Mouse (Mus musculus): ENCODE measurements around the gene Pde4b. TPM values are rescaled to one million over a fixed set of nuclear protein-coding genes. Genes with fewer than 3 reads are reported as not detected.
A peak's percentile ranks its signal among the peaks of the same experiment; 100 is the strongest.
"Not testable (repeated sequence)": the region's sequence is repeated elsewhere in the genome, so short reads cannot be mapped to it uniquely, and the experiment has no call there.

The Pde4b gene
- polyA plus RNA-seq, 1 experiment from 2014 or later: 12.1 TPM

GRCm38 (mm10) chr4:102492911-102493310, 405.6 kb downstream of the Pde4b start:
- Histone ChIP-seq H3K9ac (no peak overlapping the region), H3K4me2 (no peak overlapping the region), H3K9me3 (no peaks in the 10 kb centered on the region), H3K27ac (no peak overlapping the region), H3K36me3 (no peaks in the 10 kb centered on the region), H3K4me1 (no peaks in the 10 kb centered on the region), H3K4me3 (replicated peaks) (no peak overlapping the region), H3K27me3 (replicated peaks) (no peaks in the 10 kb centered on the region)
- WGBS: 91% methylated on average over 5 of the region's 5 CpGs
- ATAC-seq (ENCODE audit: insufficient read depth, low FRiP score, low read depth): no peak

GRCm38 (mm10) chr4:102493342-102494128, 406.2 kb downstream of the Pde4b start:
- Histone ChIP-seq H3K27me3 (replicated peaks) (no peaks in the 10 kb centered on the region), H3K4me1 (no peaks in the 10 kb centered on the region), H3K27ac (no peak overlapping the region), H3K9me3 (no peaks in the 10 kb centered on the region), H3K4me3 (replicated peaks) (no peak overlapping the region), H3K36me3 (no peaks in the 10 kb centered on the region), H3K9ac (no peak overlapping the region), H3K4me2 (no peak overlapping the region)
- ATAC-seq (ENCODE audit: insufficient read depth, low FRiP score, low read depth): no peak
- WGBS: 44% methylated on average over 4 of the region's 4 CpGs

- H3K9me3 ChIP-seq; H3K4me3 ChIP-seq (replicated peaks); H3K27me3 ChIP-seq (replicated peaks); H3K4me2 ChIP-seq; H3K36me3 ChIP-seq; H3K4me1 ChIP-seq; H3K27ac ChIP-seq; H3K9ac ChIP-seq: not testable (repeated sequence)
- 93% methylated on average over 10 of the region's 10 CpGs for WGBS
- ATAC-seq (ENCODE audit: insufficient read depth, low FRiP score, low read depth): peak; percentile 57; the same call in 1 of the 2 replicates
Measured at GRCm38 (mm10) chr4:102494203-102494602, 406.9 kb downstream of the Pde4b start.

GRCm38 (mm10) chr4:102495001-102495400, 407.7 kb downstream of the Pde4b start:
- no peaks in the 10 kb centered on the region for H3K36me3 ChIP-seq
- H3K27ac ChIP-seq: no peak overlapping the region
- no peak overlapping the region for H3K4me3 ChIP-seq (replicated peaks)
- no peaks in the 10 kb centered on the region for H3K27me3 ChIP-seq (replicated peaks)
- H3K4me2 ChIP-seq: no peak overlapping the region
- H3K9ac ChIP-seq: no peak overlapping the region
- no peaks in the 10 kb centered on the region for H3K9me3 ChIP-seq
- ATAC-seq (ENCODE audit: insufficient read depth, low FRiP score, low read depth): no peak
- WGBS: 57% methylated on average over 5 of the region's 5 CpGs
- no peaks in the 10 kb centered on the region for H3K4me1 ChIP-seq

- Histone ChIP-seq H3K27me3 (replicated peaks) (no peaks in the 10 kb centered on the region), H3K36me3 (no peaks in the 10 kb centered on the region), H3K4me3 (replicated peaks) (no peak overlapping the region), H3K4me2 (no peak overlapping the region), H3K27ac (no peak overlapping the region), H3K4me1 (no peaks in the 10 kb centered on the region), H3K9me3 (no peaks in the 10 kb centered on the region), H3K9ac (no peak overlapping the region)
- no peak for ATAC-seq (ENCODE audit: insufficient read depth, low FRiP score, low read depth)
- WGBS: 60% methylated on average over 5 of the region's 5 CpGs
Measured at GRCm38 (mm10) chr4:102495474-102495873, 408.1 kb downstream of the Pde4b start.

GRCm38 (mm10) chr4:102496269-102497177, 409.2 kb downstream of the Pde4b start:
- Histone ChIP-seq H3K4me3 (replicated peaks) (no peak overlapping the region), H3K27me3 (replicated peaks) (no peaks in the 10 kb centered on the region), H3K27ac (no peak overlapping the region), H3K9ac (no peak overlapping the region), H3K4me1 (no peaks in the 10 kb centered on the region), H3K36me3 (no peaks in the 10 kb centered on the region), H3K9me3 (no peaks in the 10 kb centered on the region), H3K4me2 (no peak overlapping the region)
- 83% methylated on average over 20 of the region's 20 CpGs for WGBS
- no peak for ATAC-seq (ENCODE audit: insufficient read depth, low FRiP score, low read depth)

- WGBS: 84% methylated on average over 3 of the region's 3 CpGs
- Histone ChIP-seq H3K4me3 (replicated peaks) (no peak overlapping the region), H3K9me3 (no peaks in the 10 kb centered on the region), H3K9ac (no peak overlapping the region), H3K4me2 (no peak overlapping the region), H3K36me3 (no peaks in the 10 kb centered on the region), H3K27ac (no peak overlapping the region), H3K27me3 (replicated peaks) (no peaks in the 10 kb centered on the region), H3K4me1 (no peaks in the 10 kb centered on the region)
- no peak for ATAC-seq (ENCODE audit: insufficient read depth, low FRiP score, low read depth)
Measured at GRCm38 (mm10) chr4:102497221-102497620, 409.9 kb downstream of the Pde4b start.

- Histone ChIP-seq H3K9ac (no peak overlapping the region), H3K4me3 (replicated peaks) (no peak overlapping the region), H3K4me2 (no peak overlapping the region), H3K27ac (no peak overlapping the region), H3K36me3 (no peaks in the 10 kb centered on the region), H3K27me3 (replicated peaks) (no peaks in the 10 kb centered on the region), H3K9me3 (no peaks in the 10 kb centered on the region), H3K4me1 (no peaks in the 10 kb centered on the region)
- no peak for ATAC-seq (ENCODE audit: insufficient read depth, low FRiP score, low read depth)
- WGBS: 64% methylated on average over 4 of the region's 4 CpGs
Measured at GRCm38 (mm10) chr4:102498169-102498919, 411.0 kb downstream of the Pde4b start.

GRCm38 (mm10) chr4:102498920-102499316, 411.6 kb downstream of the Pde4b start:
- H3K27me3 ChIP-seq (replicated peaks): no peaks in the 10 kb centered on the region

GRCm38 (mm10) chr4:102505714-102506113, 418.4 kb downstream of the Pde4b start:
- 68% methylated on average over 6 of the region's 6 CpGs for WGBS
- Histone ChIP-seq H3K36me3 (no peaks in the 10 kb centered on the region), H3K4me1 (no peaks in the 10 kb centered on the region), H3K4me2 (no peak overlapping the region), H3K4me3 (replicated peaks) (no peak overlapping the region), H3K27me3 (replicated peaks) (no peaks in the 10 kb centered on the region), H3K9ac (no peak overlapping the region), H3K9me3 (no peaks in the 10 kb centered on the region), H3K27ac (no peak overlapping the region)
- ATAC-seq (ENCODE audit: insufficient read depth, low FRiP score, low read depth): no peak

More at GRCm38 (mm10) chr4:102498920-102499316, 411.6 kb downstream of the Pde4b start:
- H3K4me2 ChIP-seq: no peak overlapping the region
- H3K9ac ChIP-seq: no peak overlapping the region
- ATAC-seq (ENCODE audit: insufficient read depth, low FRiP score, low read depth): no peak
- WGBS: 72% methylated on average over 1 of the region's 1 CpGs
- H3K4me3 ChIP-seq (replicated peaks): no peak overlapping the region
- no peaks in the 10 kb centered on the region for H3K36me3 ChIP-seq
- no peaks in the 10 kb centered on the region for H3K4me1 ChIP-seq
- no peaks in the 10 kb centered on the region for H3K9me3 ChIP-seq
- no peak overlapping the region for H3K27ac ChIP-seq

- Histone ChIP-seq H3K27ac (0 out of 2 replicates have a peak overlapping the region, but pooled peaks have one; percentile 13), H3K9me3 (no peaks in the 10 kb centered on the region), H3K4me3 (replicated peaks) (no peak overlapping the region), H3K27me3 (replicated peaks) (no peaks in the 10 kb centered on the region), H3K4me1 (peaks cover 6% of the 10 kb centered on the region; the same call in 1 of the 2 replicates), H3K9ac (no peak overlapping the region), H3K4me2 (no peak overlapping the region), H3K36me3 (no peaks in the 10 kb centered on the region)
- 69% methylated on average over 15 of the region's 15 CpGs for WGBS
- ATAC-seq (ENCODE audit: insufficient read depth, low FRiP score, low read depth): no peak
Measured at GRCm38 (mm10) chr4:102506376-102507280, 419.3 kb downstream of the Pde4b start.
